Mouse (Mus musculus) embryonic fibroblast, embryonic 13.5 days (primary cell): ENCODE data around the gene Cftr. TPM values are rescaled to one million over a fixed set of nuclear protein-coding genes. Genes with fewer than 3 reads are reported as not detected.

Source experiments
- H3K27ac ChIP-seq: 2 replicates; pipeline ENCODE4 v1.5.1; 2012; ENCODE audit warnings: low read length, control low read depth, inconsistent platforms; ENCODE audit not compliant: insufficient read depth
- H3K4me1 ChIP-seq: 2 replicates; pipeline ENCODE4 v1.6.1; 2011; ENCODE audit warnings: low read length; ENCODE audit not compliant: control insufficient read depth, insufficient read depth
- H3K4me3 ChIP-seq: 2 replicates; pipeline ENCODE4 v1.5.1; 2011; ENCODE audit warnings: mild to moderate bottlenecking, control low read depth, low read length; ENCODE audit not compliant: insufficient read depth
- CTCF ChIP-seq: IDR thresholded peaks from 2 replicates; pipeline ENCODE4 v1.5.1; 2011; ENCODE audit warnings: mild to moderate bottlenecking, control low read depth, low read length, moderate library complexity, borderline replicate concordance; ENCODE audit not compliant: insufficient read depth
- POLR2A ChIP-seq: IDR thresholded peaks from 2 replicates; pipeline ENCODE4 v1.6.1; 2011; ENCODE audit warnings: low read depth, mild to moderate bottlenecking, control low read depth, low read length, moderate library complexity
- polyA plus RNA-seq: library from polyadenylated mRNA; stranded (reverse); fragments of >200 nt; gene quantifications from 2 replicates; pipeline ENCODE4 v1.2.4, GENCODE M21; 2011; ENCODE audit warnings: low read depth; ENCODE audit not compliant: missing spikeins, insufficient read length

The Cftr gene
- polyA plus RNA-seq, 1 experiment: 0.30 TPM

DNA sequence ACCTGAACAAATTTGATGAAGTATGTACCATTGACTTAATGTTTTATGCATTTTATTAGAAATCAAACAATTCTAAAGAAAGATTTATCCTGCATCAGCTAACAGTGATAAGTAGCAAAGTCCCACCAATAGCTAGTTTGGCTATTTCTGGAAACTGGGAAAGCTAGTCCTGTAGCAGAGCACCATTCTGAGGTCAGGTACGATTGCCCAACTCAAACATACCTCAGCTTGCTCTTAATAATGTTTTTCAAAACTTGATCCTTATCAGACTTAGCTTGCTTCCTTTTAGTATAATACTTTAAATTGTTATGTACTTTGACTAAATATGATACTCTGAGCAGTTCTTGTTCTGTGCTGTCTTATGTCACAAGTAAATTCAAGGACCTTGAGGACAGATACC, 50.2 kb downstream of the Cftr start:
- H3K4me3 ChIP-seq: no peak overlapping the region
- H3K4me1 ChIP-seq: no peaks in the 10 kb centered on the region
- no peak overlapping the region for H3K27ac ChIP-seq
- TF ChIP-seq CTCF: no peak
- TF ChIP-seq POLR2A: no peak

GRCm38 (mm10) chr6:18223206-18223605, 52.7 kb downstream of the Cftr start:
- Histone ChIP-seq H3K4me3 (no peak overlapping the region), H3K27ac (no peak overlapping the region), H3K4me1 (no peaks in the 10 kb centered on the region)
- TF ChIP-seq POLR2A: no peak
- TF ChIP-seq CTCF: no peak

DNA sequence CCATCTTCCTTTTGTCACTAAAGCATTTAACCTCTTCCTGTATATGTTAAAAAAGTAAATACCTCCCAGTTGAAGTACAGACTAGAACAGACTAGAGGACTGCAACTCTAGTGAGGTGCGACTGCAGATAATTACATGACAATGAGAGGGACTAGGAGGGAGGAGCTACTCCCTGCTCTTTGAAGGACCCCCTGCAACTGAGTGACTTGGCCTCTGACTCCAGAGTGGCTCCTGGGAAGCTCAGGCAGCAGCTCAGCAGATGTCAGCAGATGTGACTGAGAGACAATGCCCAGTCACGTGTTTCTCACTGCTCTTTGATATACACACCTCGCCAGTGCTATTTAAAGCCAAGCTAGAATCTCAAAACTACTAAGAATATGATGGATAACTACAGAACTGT, 54.7 kb downstream of the Cftr start:
- no peak for TF ChIP-seq POLR2A
- no peak for TF ChIP-seq CTCF
- Histone ChIP-seq H3K4me1 (no peaks in the 10 kb centered on the region), H3K27ac (no peak overlapping the region), H3K4me3 (no peak overlapping the region)

GRCm38 (mm10) chr6:18246495-18246894, 76.0 kb downstream of the Cftr start:
- Histone ChIP-seq H3K4me1 (peaks cover 3% of the 10 kb centered on the region; the same call in 1 of the 2 replicates), H3K27ac (no peak overlapping the region), H3K4me3 (no peak overlapping the region)
- no peak for TF ChIP-seq CTCF
- no peak for TF ChIP-seq POLR2A

DNA sequence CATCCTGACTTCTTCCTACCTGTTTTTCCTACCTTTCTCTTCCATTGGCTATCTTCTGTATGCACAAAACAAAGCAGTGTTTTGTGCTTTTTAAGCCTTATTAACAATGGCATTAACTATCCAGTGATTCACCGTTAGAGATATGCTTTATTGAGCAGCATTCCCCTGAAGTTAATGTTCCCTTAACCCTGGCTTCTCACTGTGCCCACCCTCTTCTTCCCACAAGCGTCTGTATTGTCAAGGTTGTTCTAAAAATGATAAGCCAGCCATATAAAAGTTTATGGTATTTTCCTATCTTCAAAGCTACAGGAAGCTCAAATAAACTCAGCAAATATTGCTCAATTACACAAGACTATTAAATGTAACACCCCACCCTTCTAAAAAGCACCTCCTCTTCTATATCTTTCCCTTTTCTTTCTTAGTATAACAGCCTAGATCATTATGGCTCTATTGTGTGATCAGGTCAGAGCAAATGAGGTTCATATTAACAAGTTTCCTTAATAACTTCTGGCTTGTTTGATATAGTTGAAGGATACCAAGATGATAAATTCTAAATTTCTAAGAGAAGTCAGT, 77.5 kb downstream of the Cftr start:
- TF ChIP-seq POLR2A (no peak), CTCF (no peak)
- H3K4me1 ChIP-seq: no peaks in the 10 kb centered on the region
- no peak overlapping the region for H3K27ac ChIP-seq
- H3K4me3 ChIP-seq: no peak overlapping the region

DNA sequence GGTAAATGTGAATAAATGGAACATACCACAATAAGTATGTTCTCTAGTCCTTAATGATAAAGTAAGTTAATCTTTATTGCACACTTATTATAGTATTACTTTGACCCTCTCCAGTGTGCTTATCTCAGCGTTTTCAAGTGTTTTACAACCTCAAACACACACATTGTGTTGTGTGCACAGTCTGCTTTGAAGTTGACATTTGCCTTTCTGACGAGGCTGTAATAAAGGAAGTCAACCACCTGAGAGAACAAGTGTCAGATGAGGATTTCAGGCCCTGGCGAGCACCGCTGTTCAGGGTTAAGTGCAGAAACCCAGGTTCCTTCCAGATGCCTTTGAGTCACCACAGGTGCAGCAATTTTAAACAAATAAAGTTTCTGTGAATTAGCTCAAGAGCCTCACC, 78.0 kb downstream of the Cftr start:
- H3K4me1 ChIP-seq: no peaks in the 10 kb centered on the region
- no peak for TF ChIP-seq CTCF
- TF ChIP-seq POLR2A: no peak

GRCm38 (mm10) chr6:18254586-18254985, 84.1 kb downstream of the Cftr start:
- Histone ChIP-seq H3K4me1 (no peaks in the 10 kb centered on the region), H3K27ac (no peak overlapping the region), H3K4me3 (no peak overlapping the region)
- no peak for TF ChIP-seq CTCF
- no peak for TF ChIP-seq POLR2A

More for the DNA sequence above, 78.0 kb downstream of the Cftr start:
- no peak overlapping the region for H3K27ac ChIP-seq
- no peak overlapping the region for H3K4me3 ChIP-seq

DNA sequence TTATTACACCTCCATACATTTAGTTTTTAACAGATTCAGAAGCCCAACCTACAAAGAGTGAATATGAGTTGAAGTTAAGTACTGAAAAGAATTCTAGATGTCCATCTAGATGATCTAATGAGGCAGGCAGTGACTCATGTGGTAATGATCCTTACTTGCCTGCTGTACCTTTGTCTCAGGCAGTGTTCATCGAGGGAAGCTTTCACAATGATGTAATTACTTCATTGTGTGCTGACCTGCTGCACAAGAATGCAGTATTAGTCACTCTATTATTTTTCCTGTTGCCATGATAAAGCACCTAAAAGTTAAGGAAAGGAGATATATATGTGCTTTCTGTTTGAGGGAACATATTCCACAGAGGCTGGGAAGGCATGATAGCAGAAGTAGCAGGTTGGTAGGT, 100.5 kb downstream of the Cftr start:
- TF ChIP-seq POLR2A (no peak), CTCF (no peak)
- no peak overlapping the region for H3K4me3 ChIP-seq
- peaks cover 5% of the 10 kb centered on the region for H3K4me1 ChIP-seq
- H3K27ac ChIP-seq: no peak overlapping the region; the same call in 1 of the 2 replicates

DNA sequence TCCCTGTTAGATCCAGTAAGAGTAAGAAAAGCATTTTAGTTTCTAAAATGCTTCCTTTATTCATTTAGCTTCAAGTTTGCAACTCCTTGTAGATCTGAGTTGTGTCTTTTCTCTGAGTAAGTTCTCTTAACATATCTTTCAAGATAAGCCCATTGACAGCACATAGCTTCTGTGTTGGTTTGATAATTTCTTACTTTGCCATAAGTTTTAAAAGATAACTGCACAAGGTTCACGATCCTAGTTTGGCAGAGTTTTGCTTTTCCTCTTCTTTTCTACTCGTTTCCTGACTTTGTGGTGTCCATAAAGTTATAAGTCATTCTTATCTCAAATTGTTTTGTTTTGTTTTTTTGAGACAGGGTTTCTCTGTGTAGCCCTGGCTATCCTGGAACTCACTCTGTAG, 130.3 kb downstream of the Cftr start:
- Histone ChIP-seq H3K4me3 (no peak overlapping the region), H3K4me1 (peaks cover 6% of the 10 kb centered on the region), H3K27ac (no peak overlapping the region)
- no peak for TF ChIP-seq POLR2A
- no peak for TF ChIP-seq CTCF

DNA sequence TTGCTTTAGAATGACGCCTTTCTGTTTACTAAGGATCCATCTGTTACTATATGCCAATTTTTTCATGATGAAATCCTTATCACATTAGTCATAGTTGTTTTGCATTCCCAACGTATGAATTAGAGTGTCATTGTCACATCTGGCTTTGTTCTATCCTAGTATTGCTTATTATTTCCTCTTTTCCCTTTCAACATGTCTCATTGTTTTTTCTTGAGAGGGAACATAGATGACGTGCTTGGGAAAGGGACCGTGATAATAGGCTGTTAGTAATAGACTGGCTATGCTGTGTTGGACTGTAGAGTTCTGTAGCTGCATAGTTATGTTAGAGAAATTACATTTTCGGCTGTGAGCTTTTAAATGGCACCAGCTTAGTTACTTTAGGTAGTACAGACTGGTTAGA, 131.6 kb downstream of the Cftr start:
- Histone ChIP-seq H3K4me1 (peaks cover 6% of the 10 kb centered on the region), H3K4me3 (no peak overlapping the region), H3K27ac (no peak overlapping the region)
- TF ChIP-seq POLR2A: no peak
- no peak for TF ChIP-seq CTCF

GRCm38 (mm10) chr6:18303228-18303627, 132.7 kb downstream of the Cftr start:
- peaks cover 6% of the 10 kb centered on the region for H3K4me1 ChIP-seq
- TF ChIP-seq CTCF: no peak
- TF ChIP-seq POLR2A: no peak
- H3K4me3 ChIP-seq: no peak overlapping the region
- H3K27ac ChIP-seq: no peak overlapping the region
